Comparison of ENCODE assay signal across 22 mouse cellular contexts in the genomic region with DNA sequence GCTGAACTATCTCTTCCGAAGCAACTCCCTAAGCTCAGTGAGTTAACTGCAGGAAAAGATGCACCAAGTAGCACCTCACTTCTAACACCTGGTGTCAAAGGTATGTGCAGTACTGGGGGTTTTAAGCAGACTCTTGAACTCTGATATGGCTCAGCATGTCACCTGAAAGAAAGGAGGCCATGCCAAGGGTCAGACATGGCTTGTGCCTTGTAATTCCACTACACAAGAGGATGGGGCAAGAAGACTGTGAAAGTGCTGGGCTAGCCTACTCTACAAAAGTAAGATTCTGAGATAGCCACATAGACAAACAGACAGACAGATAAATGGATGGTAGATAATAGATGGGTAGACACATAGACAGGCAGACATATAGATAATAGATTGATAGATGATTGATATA.
DNase-seq lines count a peak whose midpoint lies in the region; ATAC-seq lines count a peak whose summit lies in the region.
"Had no signal": no experiment of that assay in that cellular context is flagged by ENCODE, and none has a peak within 500 bp of the region (broad histone marks: within the 10 kb centered on the region; RNA-seq: fewer than 3 reads in every experiment).

No protein-coding gene starts in this region.

- H3K27ac ChIP-seq in heart, embryonic 11.5 days (ENCODE audit: low read depth, low read length) = peak overlapping the region; percentile 60
- H3K27ac ChIP-seq in heart, embryonic 14.5 days (replicated peaks in 1 of 2; ENCODE audit: control insufficient read depth in 1 of 2, insufficient read depth in 1 of 2, low read depth in 2 of 2, low read length in 2 of 2) = peak overlapping the region; percentile 48 to 59
- 0 out of 2 replicates have a peak overlapping the region, but pooled peaks have one; percentile 10 for H3K27ac ChIP-seq in liver, embryonic 16.5 days (ENCODE audit: low read length)
- no peak overlapping the region for H3K27ac ChIP-seq in liver, embryonic 12.5 days
- H3K27ac ChIP-seq: embryonic facial prominence, embryonic 12.5 days; embryonic facial prominence, embryonic 15.5 days; gastrocnemius, adult 2 months; intestine, embryonic 15.5 days had no signal

- no peak for DNase-seq in heart, postnatal 25 days (ENCODE audit: low spot score)
- no peak for DNase-seq in heart, adult 18-20 months
- DNase-seq: adrenal gland, adult 2 months; adrenal gland, postnatal 14 days; cerebellum, adult 11 months; cerebellum, adult 2 months; cerebellum, adult 9-11 months; forebrain, postnatal 0 days; gastrocnemius, adult 2 months; gastrocnemius, postnatal 14 days; kidney, adult 11 months; kidney, adult 8-10 months had no signal

- H3K4me1 ChIP-seq in heart, embryonic 11.5 days (ENCODE audit: control insufficient read depth, insufficient read depth, low read length) = peaks cover 66% of the 10 kb centered on the region
- peaks cover 47 to 68% of the 10 kb centered on the region in 2 experiments for H3K4me1 ChIP-seq in heart, embryonic 14.5 days (ENCODE audit: control insufficient read depth in 2 of 2, insufficient read depth in 2 of 2, low read length in 2 of 2)
- peaks cover 2% of the 10 kb centered on the region for H3K4me1 ChIP-seq in liver, embryonic 16.5 days (ENCODE audit: control insufficient read depth, low read depth, low read length)
- H3K4me1 ChIP-seq in liver, embryonic 12.5 days = peaks cover 18% of the 10 kb centered on the region; the same call in 1 of the 2 replicates

- ATAC-seq in heart, embryonic 11.5 days (replicated peaks; ENCODE audit: insufficient number of reproducible peaks, low FRiP score, low TSS enrichment) = no peak
- ATAC-seq in heart, embryonic 14.5 days (ENCODE audit: insufficient number of reproducible peaks, insufficient read depth, low FRiP score, low read depth) = no peak
- ATAC-seq in liver, embryonic 16.5 days (ENCODE audit: low read depth) = no peak
- no peak for ATAC-seq in liver, embryonic 12.5 days
- ATAC-seq: CD4-positive, CD25-positive, alpha-beta regulatory T cell, adult 4 months; forebrain, postnatal 0 days; intestine, embryonic 15.5 days had no signal

- no peaks in the 10 kb centered on the region for H3K27me3 ChIP-seq in heart, embryonic 11.5 days (ENCODE audit: control insufficient read depth, insufficient read depth, low read length)
- H3K27me3 ChIP-seq in heart, embryonic 14.5 days (ENCODE audit: control insufficient read depth, insufficient read depth, low read length) = no peaks in the 10 kb centered on the region
- no peaks in the 10 kb centered on the region for H3K27me3 ChIP-seq in liver, embryonic 16.5 days (ENCODE audit: control insufficient read depth, insufficient read depth, low read depth, low read length)
- 0 out of 2 replicates have a peak, but pooled peaks cover 3% of the 10 kb centered on the region for H3K27me3 ChIP-seq in liver, embryonic 12.5 days (replicated peaks)
- H3K27me3 ChIP-seq: embryonic facial prominence, embryonic 12.5 days; embryonic facial prominence, embryonic 15.5 days; hindbrain, embryonic 13.5 days; intestine, embryonic 15.5 days had no signal

- H3K4me2 ChIP-seq in heart, embryonic 11.5 days = no peak overlapping the region
- H3K4me2 ChIP-seq in heart, embryonic 14.5 days (ENCODE audit: low read length) = no peak overlapping the region
- H3K4me2 ChIP-seq in liver, embryonic 16.5 days (ENCODE audit: low read depth, low read length) = no peak overlapping the region
- H3K4me2 ChIP-seq in liver, embryonic 12.5 days = no peak overlapping the region
- H3K4me2 ChIP-seq: embryonic facial prominence, embryonic 12.5 days; embryonic facial prominence, embryonic 15.5 days; hindbrain, embryonic 13.5 days; intestine, embryonic 15.5 days had no signal

- no peak overlapping the region for H3K4me3 ChIP-seq in heart, embryonic 11.5 days (ENCODE audit: low read depth, low read length)
- no peak overlapping the region for H3K4me3 ChIP-seq in heart, embryonic 14.5 days (ENCODE audit: control insufficient read depth in 1 of 2, insufficient read depth in 1 of 2, low read depth in 1 of 2, low read length in 2 of 2)
- H3K4me3 ChIP-seq in liver, embryonic 16.5 days (ENCODE audit: low read depth, low read length) = no peak overlapping the region
- no peak overlapping the region for H3K4me3 ChIP-seq in liver, embryonic 12.5 days
- H3K4me3 ChIP-seq: embryonic facial prominence, embryonic 12.5 days; embryonic facial prominence, embryonic 15.5 days; gastrocnemius, adult 2 months; hindbrain, embryonic 10.5 days; hindbrain, embryonic 13.5 days; intestine, embryonic 15.5 days had no signal

- no peaks in the 10 kb centered on the region for H3K36me3 ChIP-seq in heart, embryonic 11.5 days (ENCODE audit: control insufficient read depth, insufficient read depth, low read length)
- no peaks in the 10 kb centered on the region for H3K36me3 ChIP-seq in heart, embryonic 14.5 days (ENCODE audit: control insufficient read depth, insufficient read depth, low read length)
- no peaks in the 10 kb centered on the region for H3K36me3 ChIP-seq in liver, embryonic 16.5 days (ENCODE audit: control insufficient read depth, insufficient read depth)
- no peaks in the 10 kb centered on the region for H3K36me3 ChIP-seq in liver, embryonic 12.5 days
- H3K36me3 ChIP-seq: embryonic facial prominence, embryonic 12.5 days; embryonic facial prominence, embryonic 15.5 days; hindbrain, embryonic 10.5 days; hindbrain, embryonic 13.5 days; intestine, embryonic 15.5 days had no signal

- 66% methylated on average over 1 of the region's 1 CpGs for whole genome bisulfite sequencing in heart, embryonic 11.5 days (ENCODE audit: insufficient replicate concordance)
- WGBS in heart, embryonic 14.5 days = 52% methylated on average over 1 of the region's 1 CpGs
- WGBS in liver, embryonic 16.5 days (ENCODE audit: insufficient replicate concordance) = 67% methylated on average over 1 of the region's 1 CpGs
- 83% methylated on average over 1 of the region's 1 CpGs for WGBS in liver, embryonic 12.5 days (ENCODE audit: insufficient replicate concordance)

- H3K9ac ChIP-seq in heart, embryonic 11.5 days (ENCODE audit: low read depth, low read length) = no peak overlapping the region
- no peak overlapping the region for H3K9ac ChIP-seq in heart, embryonic 14.5 days (ENCODE audit: low read length)
- no peak overlapping the region for H3K9ac ChIP-seq in liver, embryonic 16.5 days (ENCODE audit: low read depth, low read length)
- H3K9ac ChIP-seq in liver, embryonic 12.5 days = no peak overlapping the region
- H3K9ac ChIP-seq: embryonic facial prominence, embryonic 12.5 days; embryonic facial prominence, embryonic 15.5 days; forebrain, postnatal 0 days; hindbrain, embryonic 13.5 days; intestine, embryonic 15.5 days had no signal

- H3K9me3 ChIP-seq in heart, embryonic 11.5 days (replicated peaks; ENCODE audit: control insufficient read depth, low read length) = no peaks in the 10 kb centered on the region
- H3K9me3 ChIP-seq in heart, embryonic 14.5 days (ENCODE audit: control insufficient read depth, low read length) = no peaks in the 10 kb centered on the region
- no peaks in the 10 kb centered on the region for H3K9me3 ChIP-seq in liver, embryonic 16.5 days (replicated peaks; ENCODE audit: control insufficient read depth, low read length)
- H3K9me3 ChIP-seq in liver, embryonic 12.5 days (replicated peaks) = no peaks in the 10 kb centered on the region
- H3K9me3 ChIP-seq: embryonic facial prominence, embryonic 12.5 days; embryonic facial prominence, embryonic 15.5 days; hindbrain, embryonic 10.5 days; hindbrain, embryonic 13.5 days; intestine, embryonic 15.5 days had no signal

- intact Hi-C loops in heart, postnatal 25 days (cut with DNase I) = no loop called here
